Mouse (Mus musculus) hindlimb bud, embryonic 11.5 days (tissue): ENCODE measurements around the gene Gm379.

Experiments used
- DNase-seq: peaks from one replicate; pipeline ENCODE4 v3.0.0-alpha.2; 2012; ENCODE audit warnings: low read depth, low spot score; ENCODE audit errors: extremely low spot score

Gm379 gene

GRCm38 (mm10) chrX:108664885-108665284 lies at the start of gene Gm379:
Gm379 (minus strand) TSS chrX:108664891.
- DNase-seq = no peak

- no peak for DNase-seq
These were observed 39.6 kb upstream of the Gm379 start for GRCm38 (mm10) chrX:108704312-108704711.

GRCm38 (mm10) chrX:108668868-108669267 lies 4.2 kb upstream of the Gm379 start:
- DNase-seq = no peak

- no peak for DNase-seq
These were observed 42.7 kb downstream of the Gm379 start for GRCm38 (mm10) chrX:108621991-108622390.

GRCm38 (mm10) chrX:108620886-108621285 lies 43.8 kb downstream of the Gm379 start:
- DNase-seq = no peak
